Mouse (Mus musculus) heart, embryonic 11.5 days (tissue): ENCODE data around the gene Abca12. TPM values are rescaled to one million over a fixed set of nuclear protein-coding genes. Genes with fewer than 3 reads are reported as not detected.
A peak's percentile ranks its signal among the peaks of the same experiment; 100 is the strongest.

Source experiments
- ATAC-seq: fragments of 200-750 bp; cut with Nextera tagmentation; replicated peaks from 2 replicates; pipeline ENCODE4 v1.8.0; 2017; ENCODE audit warnings: moderate library complexity; ENCODE audit not compliant: insufficient number of reproducible peaks, low FRiP score, low TSS enrichment
- H3K27ac ChIP-seq: fragments of 300-500 bp; sonication (generic); 2 replicates; pipeline ENCODE4 v1.5.1; 2014; ENCODE audit warnings: mild to moderate bottlenecking, low read depth, low read length
- H3K27me3 ChIP-seq: fragments of 300-500 bp; sonication (generic); 2 replicates; pipeline ENCODE4 v1.6.1; 2014; ENCODE audit warnings: mild to moderate bottlenecking, low read length, mixed read lengths; ENCODE audit not compliant: control insufficient read depth, insufficient read depth
- H3K36me3 ChIP-seq: fragments of 300-500 bp; sonication (generic); 2 replicates; pipeline ENCODE4 v1.6.1; 2014; ENCODE audit warnings: mild to moderate bottlenecking, low read length, moderate library complexity, mixed read lengths; ENCODE audit not compliant: control insufficient read depth, insufficient read depth
- H3K4me1 ChIP-seq: fragments of 300-500 bp; sonication (generic); 2 replicates; pipeline ENCODE4 v1.6.1; 2014; ENCODE audit warnings: low read length; ENCODE audit not compliant: control insufficient read depth, insufficient read depth
- H3K4me2 ChIP-seq: fragments of 300-500 bp; sonication (generic); 2 replicates; pipeline ENCODE4 v1.6.1; 2014; ENCODE audit warnings: mild to moderate bottlenecking, moderate library complexity
- H3K4me3 ChIP-seq: fragments of 300-500 bp; sonication (generic); 2 replicates; pipeline ENCODE4 v1.5.1; 2014; ENCODE audit warnings: low read depth, low read length
- H3K9ac ChIP-seq: fragments of 300-500 bp; sonication (generic); 2 replicates; pipeline ENCODE4 v1.6.1; 2014; ENCODE audit warnings: mild to moderate bottlenecking, low read depth, low read length, moderate library complexity
- H3K9me3 ChIP-seq: fragments of 300-500 bp; sonication (generic); replicated peaks from 2 replicates; pipeline ENCODE4 v1.6.1; 2016; ENCODE audit warnings: low read length; ENCODE audit not compliant: control insufficient read depth
- WGBS: fragments of 180-500 bp; shearing (Covaris S2); extraction: QIAGEN DNeasy Blood & Tissue Kit; methylation state at CpG from one replicate; pipeline ENCODE4 v1.1.7; 2014; ENCODE audit not compliant: insufficient replicate concordance; 5-methylcytosine and 5-hydroxymethylcytosine counted together
- polyA plus RNA-seq: library from polyadenylated mRNA; unstranded; fragments of >200 nt; fragmentation: Nextera tagmentation; extraction: Ambion mirVana; gene quantifications from 2 replicates; pipeline ENCODE4 v1.2.1, GENCODE M21; 2014

Abca12 gene
- polyA plus RNA-seq, 1 experiment from 2014 or later: 0.06 TPM

DNA sequence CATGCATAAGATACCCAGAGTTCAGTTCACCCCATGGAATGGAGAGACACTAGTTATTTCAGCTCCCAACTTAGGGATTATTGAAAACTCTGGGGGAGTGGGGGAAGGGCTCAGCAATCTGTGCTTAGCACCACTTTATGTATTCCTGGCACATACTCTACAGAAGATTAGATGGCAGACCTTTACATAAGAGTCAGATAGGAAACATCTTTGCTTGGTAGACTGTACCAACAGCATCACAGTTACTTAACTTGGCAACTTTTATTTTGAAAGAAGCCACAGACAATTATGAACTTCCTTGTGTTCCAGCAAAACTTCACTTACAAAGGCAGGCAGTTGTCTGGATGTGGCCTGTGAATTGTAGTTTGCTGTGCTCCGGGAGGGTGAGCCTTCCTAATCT lies 46.9 kb downstream of the Abca12 start:
- no peak for ATAC-seq
- H3K9ac ChIP-seq: no peak overlapping the region
- 39% methylated on average over 1 of the region's 1 CpGs for WGBS

DNA sequence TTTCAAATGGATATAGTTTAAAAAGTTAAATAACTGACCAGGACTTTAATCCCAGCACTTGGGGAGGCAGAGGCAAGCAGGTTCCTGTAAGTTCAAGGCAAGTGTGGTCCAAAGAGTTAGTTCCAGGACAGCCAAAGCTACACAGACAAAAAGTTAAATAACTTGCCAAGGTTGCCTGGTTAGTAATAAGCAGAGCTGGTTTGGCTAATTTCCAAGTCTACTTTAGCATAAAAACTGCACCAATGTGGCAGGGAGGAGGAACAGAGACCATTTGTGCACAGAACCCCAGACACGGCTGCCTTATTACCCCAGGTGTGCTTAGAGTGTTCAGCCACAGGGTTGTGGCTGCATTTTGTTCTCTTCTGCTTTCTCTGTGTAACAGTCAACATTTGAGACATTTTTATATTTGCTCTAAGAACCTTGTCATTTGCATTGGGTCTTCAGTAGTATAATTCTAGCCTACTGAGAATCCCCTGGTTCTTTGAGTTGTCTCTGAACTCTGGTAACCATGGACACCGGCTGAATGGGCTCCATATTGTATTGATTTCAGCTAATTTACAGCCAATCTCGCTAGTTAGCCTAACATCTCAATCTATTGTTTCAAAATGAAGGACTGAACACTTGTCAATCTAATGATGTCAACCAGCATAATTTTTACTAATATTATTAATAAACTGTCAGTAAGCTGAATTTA lies 71.7 kb downstream of the Abca12 start:
- no peaks in the 10 kb centered on the region for H3K4me1 ChIP-seq
- H3K4me3 ChIP-seq: no peak overlapping the region
- H3K9ac ChIP-seq: no peak overlapping the region
- 82% methylated on average over 3 of the region's 3 CpGs for WGBS
- no peak overlapping the region for H3K4me2 ChIP-seq
- H3K27me3 ChIP-seq: no peaks in the 10 kb centered on the region
- ATAC-seq: no peak
- no peaks in the 10 kb centered on the region for H3K36me3 ChIP-seq
- no peaks in the 10 kb centered on the region for H3K9me3 ChIP-seq
- H3K27ac ChIP-seq: no peak overlapping the region

More for the DNA sequence above, 46.9 kb downstream of the Abca12 start:
- Histone ChIP-seq H3K4me1 (no peaks in the 10 kb centered on the region), H3K4me2 (no peak overlapping the region), H3K27ac (no peak overlapping the region), H3K36me3 (no peaks in the 10 kb centered on the region), H3K4me3 (no peak overlapping the region), H3K27me3 (no peaks in the 10 kb centered on the region), H3K9me3 (no peaks in the 10 kb centered on the region)

DNA sequence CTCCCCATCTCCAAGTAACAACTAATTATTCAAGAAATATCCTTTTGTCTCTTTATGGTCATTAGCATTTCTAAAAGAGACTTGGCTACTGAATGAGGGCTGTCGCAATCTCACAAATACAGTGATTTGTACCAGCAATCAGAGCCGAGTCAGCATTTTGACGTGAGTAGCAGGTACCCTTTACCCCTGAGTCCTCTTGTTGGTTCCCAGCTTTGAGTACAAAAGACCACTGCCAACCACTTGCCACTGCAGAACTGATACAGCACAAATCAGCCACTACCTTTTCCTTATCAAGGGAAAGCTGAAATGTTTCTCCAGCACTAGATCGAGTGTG lies 72.5 kb downstream of the Abca12 start:
- Histone ChIP-seq H3K27ac (no peak overlapping the region), H3K4me3 (no peak overlapping the region), H3K9me3 (no peaks in the 10 kb centered on the region), H3K4me1 (no peaks in the 10 kb centered on the region), H3K27me3 (no peaks in the 10 kb centered on the region), H3K4me2 (no peak overlapping the region), H3K36me3 (no peaks in the 10 kb centered on the region), H3K9ac (no peak overlapping the region)
- 69% methylated on average over 4 of the region's 4 CpGs for WGBS
- no peak for ATAC-seq

DNA sequence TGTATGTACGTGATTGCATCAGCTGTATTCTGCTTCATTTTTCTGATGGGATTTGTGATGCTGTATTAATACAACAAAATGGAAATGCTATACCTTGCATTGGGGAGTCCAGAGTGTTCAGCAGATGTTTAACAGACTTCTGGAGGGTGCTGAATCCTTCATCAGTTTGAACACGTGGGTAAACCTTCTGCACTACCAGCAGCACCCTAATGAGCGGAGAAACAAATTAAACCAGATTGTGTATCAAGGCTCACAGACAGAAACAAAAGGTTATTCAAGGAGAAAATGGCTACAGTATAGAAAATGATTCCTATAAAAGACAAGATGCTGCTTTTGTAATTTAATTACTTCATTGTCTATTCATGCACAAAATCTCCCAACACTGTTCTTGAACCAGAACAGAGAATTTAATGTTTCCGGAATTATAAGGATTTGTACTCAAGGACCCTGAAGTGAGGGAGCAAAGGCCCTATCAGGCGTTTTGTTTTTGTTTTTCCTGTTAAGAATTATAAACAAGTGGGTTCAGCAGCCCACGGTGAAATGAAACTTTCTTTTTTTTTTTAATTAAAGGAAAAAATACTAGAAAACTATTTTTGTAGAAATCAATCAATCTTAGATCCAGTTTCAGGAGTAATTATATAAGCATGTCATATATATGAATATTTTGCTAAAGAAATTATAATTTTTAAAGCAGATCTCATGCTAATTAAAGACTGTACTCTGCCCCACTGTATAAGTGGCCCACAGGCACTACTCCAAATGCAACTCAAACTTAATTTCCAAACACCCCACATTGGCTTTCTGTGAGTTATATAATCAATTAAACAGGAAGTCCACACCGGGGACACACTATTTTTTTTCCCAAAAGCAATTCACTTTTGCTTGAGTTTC lies 73.1 kb downstream of the Abca12 start:
- Histone ChIP-seq H3K9me3 (no peaks in the 10 kb centered on the region), H3K27me3 (no peaks in the 10 kb centered on the region), H3K4me2 (no peak overlapping the region), H3K9ac (no peak overlapping the region), H3K4me3 (no peak overlapping the region), H3K36me3 (no peaks in the 10 kb centered on the region), H3K4me1 (no peaks in the 10 kb centered on the region), H3K27ac (no peak overlapping the region)
- WGBS: 75% methylated on average over 7 of the region's 7 CpGs
- no peak for ATAC-seq

DNA sequence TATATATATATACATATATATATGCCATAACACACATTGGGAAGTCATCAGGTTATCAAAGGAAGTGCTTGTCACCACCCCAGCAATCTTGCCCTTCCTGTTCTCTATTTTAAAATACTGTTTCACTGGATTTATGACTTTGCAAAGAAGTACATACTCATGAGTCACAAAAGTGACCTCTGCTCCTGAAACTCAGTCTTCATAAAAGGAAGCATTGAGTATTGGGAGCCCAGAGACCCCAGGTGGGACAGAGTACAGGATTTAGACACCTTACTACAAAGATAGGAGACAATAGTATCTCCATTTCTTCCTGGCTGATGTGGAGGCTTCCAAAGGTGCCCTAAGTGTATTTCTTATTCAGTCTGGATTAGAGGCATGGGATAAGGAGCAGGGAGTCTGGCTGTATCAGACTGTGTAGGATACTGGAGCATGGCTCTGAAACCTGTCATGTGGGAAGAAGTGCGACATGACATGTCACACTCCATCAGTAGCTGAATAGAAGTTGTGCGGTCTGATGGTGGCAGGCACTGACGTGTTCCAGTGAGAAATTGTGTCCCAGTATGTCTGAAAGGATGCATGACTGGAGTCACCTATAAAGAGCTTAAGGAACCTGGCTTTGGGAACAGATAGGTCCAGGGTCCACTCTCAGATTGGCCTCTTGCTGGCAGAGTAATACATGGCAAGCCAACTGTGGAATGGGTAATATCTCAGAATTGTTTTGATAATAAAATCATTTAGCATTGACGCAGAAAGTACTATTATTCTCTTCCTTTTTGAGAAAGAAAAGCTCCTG lies 76.0 kb downstream of the Abca12 start:
- Histone ChIP-seq H3K4me1 (no peaks in the 10 kb centered on the region), H3K27me3 (no peaks in the 10 kb centered on the region), H3K4me3 (no peak overlapping the region), H3K36me3 (no peaks in the 10 kb centered on the region), H3K27ac (peak overlapping the region; percentile 41; the same call in 1 of the 2 replicates), H3K9me3 (no peaks in the 10 kb centered on the region), H3K4me2 (no peak overlapping the region), H3K9ac (no peak overlapping the region)
- 0 out of 2 replicates have a peak, but pooled peaks have one; percentile 22 for ATAC-seq
- WGBS: 51% methylated on average over 4 of the region's 4 CpGs

DNA sequence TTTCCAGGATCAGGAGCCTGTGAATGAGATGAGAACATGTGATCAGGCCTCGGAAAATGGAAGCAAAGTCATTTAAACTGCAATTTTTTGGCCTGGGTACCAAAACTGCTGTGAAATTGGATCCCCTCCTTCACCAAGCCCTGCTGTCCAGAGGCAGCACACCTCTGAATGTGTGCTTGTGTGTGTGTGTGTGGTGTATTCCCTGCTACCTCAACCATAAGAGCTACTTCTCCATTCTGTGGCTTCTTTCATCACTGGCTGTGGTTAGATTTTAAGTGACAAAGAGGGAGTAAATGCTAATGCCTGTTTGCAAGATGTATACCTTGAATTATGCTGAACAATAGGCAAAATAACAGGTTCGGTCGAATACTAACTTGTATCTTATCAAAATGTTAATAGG lies 84.4 kb downstream of the Abca12 start:
- H3K27me3 ChIP-seq: no peaks in the 10 kb centered on the region
- H3K36me3 ChIP-seq: no peaks in the 10 kb centered on the region
- H3K4me2 ChIP-seq: no peak overlapping the region
- H3K4me1 ChIP-seq: no peaks in the 10 kb centered on the region
- WGBS: 75% methylated on average over 3 of the region's 3 CpGs
- H3K9ac ChIP-seq: no peak overlapping the region
- H3K27ac ChIP-seq: no peak overlapping the region
- no peak overlapping the region for H3K4me3 ChIP-seq
- no peak for ATAC-seq
- H3K9me3 ChIP-seq: no peaks in the 10 kb centered on the region

DNA sequence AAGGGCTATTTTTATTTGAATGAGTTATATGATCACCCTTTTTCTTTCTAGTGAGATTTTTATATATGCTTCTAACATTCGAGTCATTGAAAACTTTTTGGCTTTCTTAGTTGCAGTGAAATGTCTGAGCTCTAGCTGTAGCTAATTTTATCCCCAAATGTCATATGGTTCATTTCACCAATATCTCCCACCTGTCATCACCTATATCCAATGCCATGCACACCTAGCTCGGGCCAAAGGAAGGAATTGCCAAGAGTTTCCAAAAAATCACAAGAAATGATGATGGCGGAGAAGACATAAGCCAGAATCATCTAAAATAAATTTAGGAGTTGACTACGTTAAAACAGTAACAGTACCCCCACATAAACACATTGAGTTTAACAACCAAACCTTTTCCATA lies 102.5 kb downstream of the Abca12 start:
- H3K4me2 ChIP-seq: no peak overlapping the region
- H3K27ac ChIP-seq: no peak overlapping the region
- H3K4me1 ChIP-seq: no peaks in the 10 kb centered on the region
- ATAC-seq: no peak
- H3K9ac ChIP-seq: no peak overlapping the region
- H3K36me3 ChIP-seq: no peaks in the 10 kb centered on the region
- no peaks in the 10 kb centered on the region for H3K27me3 ChIP-seq
- WGBS: 58% methylated on average over 4 of the region's 4 CpGs
- no peaks in the 10 kb centered on the region for H3K9me3 ChIP-seq
- H3K4me3 ChIP-seq: no peak overlapping the region

DNA sequence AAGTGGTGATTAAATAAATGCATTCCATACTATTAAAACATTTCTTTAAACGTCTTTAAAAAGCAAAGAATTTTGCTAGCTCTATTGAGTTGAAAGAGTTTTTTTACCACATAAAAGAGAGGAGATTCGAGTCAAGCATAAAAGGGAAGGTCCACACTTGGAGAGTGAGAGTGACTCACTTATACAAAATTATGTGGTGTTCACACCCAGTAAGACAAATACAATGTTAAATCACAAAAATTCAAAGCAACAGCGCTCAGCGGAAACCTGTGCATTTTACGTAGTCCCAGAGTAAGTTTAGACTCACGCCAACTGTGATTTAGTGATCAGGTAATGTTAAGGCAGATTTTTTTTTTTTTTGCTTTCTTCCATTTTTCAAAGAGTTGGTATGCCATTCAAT lies 104.1 kb downstream of the Abca12 start:
- no peaks in the 10 kb centered on the region for H3K9me3 ChIP-seq
- peaks cover 6% of the 10 kb centered on the region for H3K4me1 ChIP-seq
- H3K36me3 ChIP-seq: no peaks in the 10 kb centered on the region
- 86% methylated on average over 6 of the region's 6 CpGs for WGBS
- no peak overlapping the region for H3K27ac ChIP-seq
- no peaks in the 10 kb centered on the region for H3K27me3 ChIP-seq
- H3K9ac ChIP-seq: no peak overlapping the region
- H3K4me2 ChIP-seq: no peak overlapping the region
- ATAC-seq: no peak
- no peak overlapping the region for H3K4me3 ChIP-seq
